Mouse (Mus musculus): ENCODE results near the gene Snx5. TPM values are rescaled to one million over a fixed set of nuclear protein-coding genes. Genes with fewer than 3 reads are reported as not detected.

Snx5 gene
- total RNA-seq (2021) = 10 to 100 TPM; 64.4 to 67.4 TPM
- long read RNA-seq, experiment 1, transcript Snx5-202 (14 exons, 2,512 nt) = minor isoform, 22 of 148 reads
- long read RNA-seq, experiment 1, transcript Snx5-201 (13 exons, 2,419 nt) = major isoform, 114 of 148 reads
- long read RNA-seq, experiment 1, partial matches to known transcripts = 5 of 148 reads
- long read RNA-seq, experiment 1, other reads (novel, unspliced or antisense) = 7 of 148 reads
- long read RNA-seq, experiment 2, transcript Snx5-202 (14 exons, 2,512 nt) = minor isoform, 17 of 125 reads
- long read RNA-seq, experiment 2, transcript Snx5-201 (13 exons, 2,419 nt) = major isoform, 89 of 125 reads
- long read RNA-seq, experiment 2, partial matches to known transcripts = 3 of 125 reads
- long read RNA-seq, experiment 2, other reads (novel, unspliced or antisense) = 16 of 125 reads

GRCm38 (mm10) chr2:144270507-144271420, at the start of gene Snx5, which contains the start of gene Mgme1:
Gene Snx5 (minus strand): TSS chr2:144270906.
Gene Mgme1 (plus strand): TSS chr2:144270663.
- DNase-seq (ENCODE audit: low spot score in 2 of 2) = peak; percentile 95
- intact Hi-C loops (cut with DNase I) = no loop called here

DNA sequence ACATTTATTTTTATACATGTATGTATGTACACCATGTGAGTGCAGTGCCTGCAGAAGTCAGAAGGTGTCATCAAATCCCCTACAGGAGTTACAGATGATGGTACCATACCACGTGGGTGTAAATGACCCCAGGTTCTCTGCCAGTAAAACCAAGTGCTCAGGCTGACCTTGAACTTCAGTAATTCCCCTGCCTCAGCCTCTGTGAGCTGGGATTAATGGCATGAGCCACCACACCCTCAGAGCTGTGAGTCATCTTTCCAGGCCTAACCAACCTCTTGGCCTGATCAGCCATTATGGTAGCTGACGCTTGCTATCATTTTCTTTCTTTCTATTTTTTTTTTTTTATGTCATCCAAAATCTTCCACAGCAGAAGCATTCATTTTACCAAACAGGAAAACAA, 40.7 kb upstream of the Snx5 start:
- intact Hi-C loops (cut with DNase I) = no loop called here
- DNase-seq (ENCODE audit: low spot score in 2 of 2) = no peak

DNA sequence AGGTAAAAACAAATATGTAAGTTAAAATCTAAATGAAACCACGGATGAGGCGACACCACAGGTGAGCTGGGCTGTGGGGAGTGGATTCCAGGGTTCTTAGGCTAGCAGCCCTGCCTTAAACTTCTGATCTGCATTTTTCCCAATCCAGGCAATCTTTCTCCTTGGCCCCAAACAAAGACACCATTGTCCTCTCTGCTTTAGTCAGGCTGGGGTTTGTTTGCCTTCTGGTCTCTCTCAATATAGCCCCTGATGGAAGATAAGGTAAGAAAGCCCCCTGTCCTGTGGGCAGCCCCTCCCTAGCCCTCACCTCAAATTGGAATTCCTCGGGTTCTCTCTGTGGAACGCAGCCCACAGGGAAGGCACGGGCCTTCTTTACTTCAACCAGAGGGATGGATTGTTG, 39.6 kb upstream of the Snx5 start:
- DNase-seq (ENCODE audit: low spot score in 2 of 2) = no peak
- intact Hi-C loops (cut with DNase I) = no loop called here

- intact Hi-C loops (cut with DNase I) = no loop called here
- no peak for DNase-seq (ENCODE audit: low spot score in 2 of 2)
These were observed 37.9 kb upstream of the Snx5 start for GRCm38 (mm10) chr2:144308561-144308960.

DNA sequence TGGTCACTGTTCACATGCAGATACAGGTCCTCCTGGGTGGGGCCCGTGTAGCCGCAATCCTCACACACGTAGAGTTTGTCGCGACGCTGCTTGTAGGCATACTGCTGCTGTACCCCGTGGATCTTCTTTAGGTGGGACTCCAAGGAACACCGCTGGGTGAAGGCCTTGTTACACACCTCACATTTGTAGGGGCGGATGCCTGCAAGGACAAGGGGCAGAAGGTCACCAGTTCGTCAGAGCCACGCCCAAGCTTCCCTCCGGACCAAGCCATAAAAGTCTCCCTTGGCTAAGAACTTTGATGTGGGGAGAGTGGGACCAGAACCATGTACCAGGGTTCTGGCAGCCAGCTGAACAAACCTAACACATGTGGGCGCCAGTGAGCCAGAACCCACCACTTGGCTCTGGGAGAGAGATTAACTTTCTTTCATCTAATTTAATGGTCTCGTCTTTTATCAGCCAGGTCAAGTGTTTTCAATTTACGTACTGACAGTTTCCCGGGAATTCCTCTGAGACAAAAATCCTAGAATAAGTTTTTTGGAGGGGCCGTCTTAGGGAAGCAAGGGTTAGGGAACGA, 35.1 kb upstream of the Snx5 start:
- intact Hi-C loops (cut with DNase I) = no loop called here
- DNase-seq (ENCODE audit: low spot score in 2 of 2) = no peak

- DNase-seq (ENCODE audit: low spot score in 2 of 2) = no peak
- intact Hi-C loops (cut with DNase I) = no loop called here
These were observed 30.4 kb upstream of the Snx5 start for GRCm38 (mm10) chr2:144301101-144301500.

GRCm38 (mm10) chr2:144299749-144300669, 29.3 kb upstream of the Snx5 start:
- intact Hi-C loops (cut with DNase I) = no loop called here
- DNase-seq (ENCODE audit: low spot score in 2 of 2) = peak in 1 of 2 experiments; percentile 35

- intact Hi-C loops (cut with DNase I) = no loop called here
These were observed 24.5 kb upstream of the Snx5 start for GRCm38 (mm10) chr2:144295145-144295735.

DNA sequence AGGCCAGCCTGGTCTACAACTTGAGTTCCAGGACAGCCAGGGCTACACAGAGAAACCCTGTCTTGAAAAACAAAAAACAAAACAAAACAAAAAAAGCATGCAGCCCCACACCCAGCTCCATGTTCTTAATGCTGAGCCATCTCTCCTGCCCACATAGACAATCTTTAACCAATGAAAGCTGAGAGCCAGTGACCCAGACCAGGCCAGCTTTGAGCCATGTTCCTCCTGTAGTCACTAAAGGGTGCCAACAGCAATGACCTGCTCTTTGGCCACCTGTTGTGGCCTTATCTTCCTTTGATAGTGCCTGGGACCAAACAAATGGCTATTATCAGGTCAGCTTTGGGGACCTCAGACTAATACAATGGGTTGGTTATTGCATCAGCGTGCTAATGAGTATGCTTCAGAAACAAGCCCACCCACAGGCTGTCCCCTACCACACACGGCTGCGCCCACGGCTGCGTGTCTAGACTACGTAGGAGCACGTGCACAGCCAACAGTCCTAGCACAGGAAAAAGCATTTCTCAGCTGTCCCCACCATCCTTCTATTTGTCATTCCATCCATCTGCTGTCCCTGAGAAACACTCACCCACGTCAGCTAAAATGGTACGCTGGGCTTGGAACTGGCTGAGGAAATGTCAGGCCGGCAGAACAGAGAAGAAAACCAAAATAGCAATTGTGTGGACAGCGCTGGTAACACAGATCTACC, 21.0 kb upstream of the Snx5 start:
- DNase-seq (ENCODE audit: low spot score in 2 of 2) = peak; percentile 73 to 83
- intact Hi-C loops (cut with DNase I) = no loop called here

More at GRCm38 (mm10) chr2:144295145-144295735, 24.5 kb upstream of the Snx5 start:
- DNase-seq (ENCODE audit: low spot score in 2 of 2) = no peak

DNA sequence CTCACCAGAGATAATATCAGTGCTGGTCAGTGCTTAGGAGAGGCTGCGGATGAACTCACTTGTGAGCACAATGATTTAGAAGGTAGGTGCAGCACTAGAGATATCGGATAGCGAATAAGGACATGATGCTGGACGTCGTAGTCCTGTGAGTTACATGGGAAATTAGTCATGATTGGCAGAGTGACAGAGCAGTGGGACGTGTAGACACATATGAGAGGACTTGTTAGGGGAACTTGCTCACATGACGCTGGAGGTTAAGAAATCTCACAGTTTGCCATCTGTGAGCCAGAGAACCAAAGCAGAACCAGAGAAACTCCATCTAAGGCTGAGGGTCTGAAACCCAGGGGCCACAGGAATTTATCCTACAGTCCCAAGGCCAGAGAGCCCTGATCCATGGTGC, 19.6 kb upstream of the Snx5 start:
- intact Hi-C loops (cut with DNase I) = no loop called here
- DNase-seq (ENCODE audit: low spot score in 2 of 2) = no peak

- intact Hi-C loops (cut with DNase I) = loop anchor here (10.0 kb wide), 2 partner anchors 173 to 417 kb away; partner anchors contain the start of gene Bfsp1
- no peak for DNase-seq (ENCODE audit: low spot score in 2 of 2)
These were observed 10.7 kb upstream of the Snx5 start for GRCm38 (mm10) chr2:144281417-144281816.

DNA sequence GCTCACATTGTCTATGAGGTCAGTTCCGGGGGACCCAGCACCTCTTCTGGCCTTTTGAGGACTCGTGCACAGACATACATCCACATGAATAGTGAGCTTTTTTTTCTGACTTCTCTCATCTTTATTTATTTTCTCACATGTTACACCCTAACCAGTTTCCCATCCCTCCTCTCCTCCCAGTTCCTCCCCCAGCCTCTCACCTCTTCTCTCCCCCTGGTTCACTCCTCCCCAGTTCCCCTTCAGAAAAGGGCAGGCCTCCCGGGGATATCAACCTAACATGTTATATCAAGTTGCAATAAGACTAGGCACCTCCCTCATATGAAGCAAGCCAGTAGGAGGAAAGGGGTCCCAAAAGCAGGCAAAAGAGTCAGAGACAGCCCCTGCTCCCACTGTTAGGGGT, 9.9 kb upstream of the Snx5 start:
- intact Hi-C loops (cut with DNase I) = loop anchor here (10.0 kb wide), 2 partner anchors 174 to 416 kb away; partner anchors contain the start of gene Bfsp1
- DNase-seq (ENCODE audit: low spot score in 2 of 2) = no peak

- intact Hi-C loops (cut with DNase I) = loop anchor here (10.0 kb wide), 2 partner anchors 175 to 415 kb away; partner anchors contain the start of gene Bfsp1
- DNase-seq (ENCODE audit: low spot score in 2 of 2) = no peak
These were observed 9.0 kb upstream of the Snx5 start for GRCm38 (mm10) chr2:144279742-144280141.

DNA sequence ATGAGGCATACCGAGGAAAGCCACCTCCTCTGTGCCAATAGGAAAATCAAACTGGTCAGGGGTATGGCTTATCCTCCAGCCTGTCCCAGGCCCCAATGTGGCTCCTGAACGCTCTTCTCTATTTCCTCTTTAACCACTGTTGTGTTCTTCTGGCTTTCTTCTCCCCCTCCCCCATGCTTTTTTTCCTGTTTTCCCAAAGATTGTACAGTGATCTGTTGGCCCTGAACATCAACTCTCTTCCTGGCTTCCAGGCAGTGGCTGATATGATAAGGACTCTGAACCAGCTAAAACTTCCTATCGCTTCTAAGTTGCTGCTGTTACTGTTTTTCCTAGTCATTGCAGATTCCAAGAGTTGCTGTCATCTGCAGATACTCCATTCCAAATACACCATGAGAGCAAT, 6.2 kb upstream of the Snx5 start:
- intact Hi-C loops (cut with DNase I) = no loop called here
- no peak for DNase-seq (ENCODE audit: low spot score in 2 of 2)

- no peak for DNase-seq (ENCODE audit: low spot score in 2 of 2)
- intact Hi-C loops (cut with DNase I) = no loop called here
These were observed 4.0 kb upstream of the Snx5 start for GRCm38 (mm10) chr2:144274741-144275140.

- intact Hi-C loops (cut with DNase I) = no loop called here
These were observed 1.4 kb upstream of the Snx5 start for GRCm38 (mm10) chr2:144272088-144272487.

DNA sequence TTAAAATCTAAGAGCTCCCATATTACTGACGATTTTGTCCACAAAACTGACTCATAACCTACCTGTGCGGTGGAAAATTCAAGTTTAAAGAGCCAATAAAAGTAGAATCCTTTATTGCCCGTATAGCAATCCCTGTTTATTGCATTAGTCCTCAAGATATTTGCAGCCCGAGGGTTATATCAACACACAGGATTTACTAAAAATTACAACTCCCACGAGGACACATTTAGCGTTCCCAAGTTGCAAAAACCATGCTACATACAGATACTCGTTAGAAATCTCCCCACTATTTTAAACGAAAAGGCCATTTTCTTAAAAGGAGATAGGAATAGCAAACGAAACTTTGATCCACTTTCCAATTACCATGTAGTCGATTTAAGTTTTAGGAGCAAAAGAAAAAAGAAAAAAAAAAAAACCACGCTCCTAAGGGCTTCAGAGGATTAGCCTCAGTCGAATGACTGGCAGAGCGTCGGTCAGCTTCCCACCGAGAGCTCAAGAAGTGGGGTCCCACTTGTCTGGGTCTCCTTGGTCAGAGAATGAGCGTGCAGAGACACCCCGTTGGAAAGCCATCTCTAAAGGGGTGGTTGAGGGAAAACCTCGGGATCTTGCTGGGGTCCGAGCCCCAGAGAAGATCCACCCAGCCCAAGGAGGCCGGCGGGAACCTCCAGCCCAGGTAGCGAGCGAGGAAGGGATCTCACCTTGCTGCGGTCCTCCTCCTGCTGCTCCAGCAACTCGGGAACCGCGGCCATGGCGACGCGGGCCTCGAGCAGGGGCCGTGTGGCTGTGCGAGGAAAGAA, 829 bp downstream of the Snx5 start:
- no peak for DNase-seq (ENCODE audit: low spot score in 2 of 2)
- intact Hi-C loops (cut with DNase I) = no loop called here

More at GRCm38 (mm10) chr2:144272088-144272487, 1.4 kb upstream of the Snx5 start:
- no peak for DNase-seq (ENCODE audit: low spot score in 2 of 2)

All from left cerebral cortex, postnatal 14 days (tissue).